Mouse (Mus musculus): ENCODE measurements around the gene Bcar3. TPM values are rescaled to one million over a fixed set of nuclear protein-coding genes. Genes with fewer than 3 reads are reported as not detected.

Bcar3 gene
- polyA plus RNA-seq, 1 experiment, result 26.3 TPM

DNA sequence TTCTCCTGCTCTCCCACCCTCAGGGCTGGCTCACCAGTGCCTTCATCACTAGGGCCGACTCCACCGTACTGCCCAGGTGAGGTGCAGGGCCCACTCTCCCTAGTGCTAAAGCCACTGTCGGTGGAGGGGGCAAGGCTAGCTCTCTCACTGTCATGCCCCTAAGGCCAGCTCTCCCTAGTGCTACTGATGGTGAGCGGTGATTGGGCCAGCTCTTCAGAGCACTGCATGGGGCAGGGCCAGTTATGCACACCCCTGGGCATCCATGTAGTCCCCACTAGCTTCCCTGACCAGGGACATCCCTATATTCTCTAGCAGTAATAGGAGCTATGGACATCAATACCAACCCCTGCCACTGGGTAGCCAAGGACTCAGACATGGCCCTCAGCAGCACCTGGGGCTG, 103.0 kb downstream of the Bcar3 start:
- H3K4me1 ChIP-seq (ENCODE audit: control insufficient read depth, insufficient read depth, low read length), result peaks cover 3% of the 10 kb centered on the region

DNA sequence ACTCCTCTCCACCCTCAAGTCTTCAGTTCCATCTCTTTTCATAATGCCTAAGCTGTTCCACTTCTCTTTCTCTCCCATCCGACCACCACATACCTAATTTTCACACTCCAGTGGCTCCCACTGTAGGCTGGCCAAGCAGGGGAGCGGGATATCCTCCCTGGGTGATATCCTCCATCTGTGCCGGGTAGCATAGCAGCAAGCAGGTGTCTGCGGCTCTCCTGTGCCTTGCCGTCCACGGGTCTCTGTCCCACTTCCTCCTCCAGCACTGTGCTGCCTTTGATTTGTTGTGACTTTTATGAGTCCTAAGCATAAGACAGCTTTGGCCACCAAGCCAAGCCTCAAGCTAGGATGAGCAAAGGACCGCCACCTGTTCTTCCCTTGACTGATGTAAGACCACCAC, 103.5 kb downstream of the Bcar3 start:
- H3K9ac ChIP-seq (ENCODE audit: low read depth, poor library complexity, severe bottlenecking), result no peak overlapping the region
- no peaks in the 10 kb centered on the region for H3K9me3 ChIP-seq (replicated peaks; ENCODE audit: control insufficient read depth, insufficient read depth, low read length, poor library complexity, severe bottlenecking)
- H3K4me1 ChIP-seq (ENCODE audit: control insufficient read depth, insufficient read depth, low read length), result peaks cover 3% of the 10 kb centered on the region
- no peaks in the 10 kb centered on the region for H3K36me3 ChIP-seq (ENCODE audit: control insufficient read depth, insufficient read depth, low read length, poor library complexity, severe bottlenecking)
- no peak overlapping the region for H3K27ac ChIP-seq (ENCODE audit: insufficient read depth, low read length)
- H3K4me3 ChIP-seq (ENCODE audit: low read depth, low read length), result no peak overlapping the region
- TF ChIP-seq CTCF (IDR thresholded peaks at IDR 0.05; ENCODE audit: low read depth, low read length) (no peak), EP300 (IDR thresholded peaks at IDR 0.05; ENCODE audit: insufficient read depth, low read depth, low read length) (no peak), POLR2A (IDR thresholded peaks at IDR 0.05; ENCODE audit: insufficient read depth, low read length) (no peak)
- H3K27me3 ChIP-seq (ENCODE audit: control insufficient read depth, insufficient read depth, low read length, poor library complexity, severe bottlenecking), result no peaks in the 10 kb centered on the region

More for the DNA sequence above, 103.0 kb downstream of the Bcar3 start:
- no peak overlapping the region for H3K4me3 ChIP-seq (ENCODE audit: low read depth, low read length)
- H3K9ac ChIP-seq (ENCODE audit: low read depth, poor library complexity, severe bottlenecking), result no peak overlapping the region
- no peaks in the 10 kb centered on the region for H3K27me3 ChIP-seq (ENCODE audit: control insufficient read depth, insufficient read depth, low read length, poor library complexity, severe bottlenecking)
- TF ChIP-seq POLR2A (IDR thresholded peaks at IDR 0.05; ENCODE audit: insufficient read depth, low read length) (no peak), EP300 (IDR thresholded peaks at IDR 0.05; ENCODE audit: insufficient read depth, low read depth, low read length) (no peak), CTCF (IDR thresholded peaks at IDR 0.05; ENCODE audit: low read depth, low read length) (no peak)
- no peaks in the 10 kb centered on the region for H3K9me3 ChIP-seq (replicated peaks; ENCODE audit: control insufficient read depth, insufficient read depth, low read length, poor library complexity, severe bottlenecking)
- no peaks in the 10 kb centered on the region for H3K36me3 ChIP-seq (ENCODE audit: control insufficient read depth, insufficient read depth, low read length, poor library complexity, severe bottlenecking)
- no peak overlapping the region for H3K27ac ChIP-seq (ENCODE audit: insufficient read depth, low read length)

DNA sequence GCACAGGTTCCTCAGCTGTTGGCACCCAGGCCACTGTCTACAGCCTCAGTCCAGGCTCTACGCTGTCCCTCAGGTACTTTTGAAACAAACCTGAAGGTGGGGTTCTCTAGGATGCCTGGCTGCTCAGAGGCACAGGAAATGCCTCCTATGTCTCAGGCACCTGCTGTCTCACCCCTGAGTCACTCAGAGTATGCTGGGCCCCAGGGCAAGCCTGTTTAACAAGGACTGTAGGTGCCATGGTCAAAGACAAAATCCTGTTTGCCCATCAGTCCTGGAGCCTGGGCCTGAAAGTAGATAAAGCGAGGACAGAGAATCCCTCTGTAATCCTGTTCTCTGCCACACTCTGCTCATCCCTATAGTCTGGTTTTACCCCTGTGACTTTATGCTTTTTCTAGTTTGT, 107.1 kb downstream of the Bcar3 start:
- Histone ChIP-seq H3K27ac (ENCODE audit: insufficient read depth, low read length) (no peak overlapping the region), H3K36me3 (ENCODE audit: control insufficient read depth, insufficient read depth, low read length, poor library complexity, severe bottlenecking) (no peaks in the 10 kb centered on the region), H3K4me1 (ENCODE audit: control insufficient read depth, insufficient read depth, low read length) (peaks cover 1% of the 10 kb centered on the region), H3K9ac (ENCODE audit: low read depth, poor library complexity, severe bottlenecking) (no peak overlapping the region), H3K4me3 (ENCODE audit: low read depth, low read length) (no peak overlapping the region), H3K27me3 (ENCODE audit: control insufficient read depth, insufficient read depth, low read length, poor library complexity, severe bottlenecking) (no peaks in the 10 kb centered on the region), H3K9me3 (replicated peaks; ENCODE audit: control insufficient read depth, insufficient read depth, low read length, poor library complexity, severe bottlenecking) (no peaks in the 10 kb centered on the region)
- no peak for TF ChIP-seq CTCF (IDR thresholded peaks at IDR 0.05; ENCODE audit: low read depth, low read length)
- TF ChIP-seq EP300 (IDR thresholded peaks at IDR 0.05; ENCODE audit: insufficient read depth, low read depth, low read length), result no peak
- no peak for TF ChIP-seq POLR2A (IDR thresholded peaks at IDR 0.05; ENCODE audit: insufficient read depth, low read length)

DNA sequence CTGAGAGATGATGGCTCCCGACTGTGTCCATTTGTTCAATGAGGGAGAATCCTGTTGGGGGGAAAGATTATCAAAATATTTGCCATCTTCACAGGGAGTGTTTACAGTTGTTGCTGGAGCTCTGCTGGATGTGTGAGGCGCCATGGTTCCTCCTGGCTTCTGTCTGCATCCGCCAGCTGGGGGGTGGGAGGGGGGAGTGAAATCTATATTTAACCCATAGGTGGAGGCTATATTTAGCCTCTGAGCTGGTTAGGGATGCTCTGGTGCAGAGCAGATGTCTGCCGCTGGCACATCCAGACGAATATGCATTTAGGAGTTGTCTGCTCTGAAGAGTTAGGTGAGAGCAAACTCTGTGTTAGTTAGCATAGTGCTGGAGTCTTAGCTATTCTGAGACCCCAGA, 108.2 kb downstream of the Bcar3 start:
- TF ChIP-seq POLR2A (IDR thresholded peaks at IDR 0.05; ENCODE audit: insufficient read depth, low read length) (no peak), CTCF (IDR thresholded peaks at IDR 0.05; ENCODE audit: low read depth, low read length) (no peak), EP300 (IDR thresholded peaks at IDR 0.05; ENCODE audit: insufficient read depth, low read depth, low read length) (no peak)
- H3K27me3 ChIP-seq (ENCODE audit: control insufficient read depth, insufficient read depth, low read length, poor library complexity, severe bottlenecking), result no peaks in the 10 kb centered on the region
- no peak overlapping the region for H3K27ac ChIP-seq (ENCODE audit: insufficient read depth, low read length)
- H3K4me1 ChIP-seq (ENCODE audit: control insufficient read depth, insufficient read depth, low read length), result peaks cover 6% of the 10 kb centered on the region
- no peak overlapping the region for H3K9ac ChIP-seq (ENCODE audit: low read depth, poor library complexity, severe bottlenecking)
- H3K36me3 ChIP-seq (ENCODE audit: control insufficient read depth, insufficient read depth, low read length, poor library complexity, severe bottlenecking), result no peaks in the 10 kb centered on the region
- H3K9me3 ChIP-seq (replicated peaks; ENCODE audit: control insufficient read depth, insufficient read depth, low read length, poor library complexity, severe bottlenecking), result no peaks in the 10 kb centered on the region
- no peak overlapping the region for H3K4me3 ChIP-seq (ENCODE audit: low read depth, low read length)

DNA sequence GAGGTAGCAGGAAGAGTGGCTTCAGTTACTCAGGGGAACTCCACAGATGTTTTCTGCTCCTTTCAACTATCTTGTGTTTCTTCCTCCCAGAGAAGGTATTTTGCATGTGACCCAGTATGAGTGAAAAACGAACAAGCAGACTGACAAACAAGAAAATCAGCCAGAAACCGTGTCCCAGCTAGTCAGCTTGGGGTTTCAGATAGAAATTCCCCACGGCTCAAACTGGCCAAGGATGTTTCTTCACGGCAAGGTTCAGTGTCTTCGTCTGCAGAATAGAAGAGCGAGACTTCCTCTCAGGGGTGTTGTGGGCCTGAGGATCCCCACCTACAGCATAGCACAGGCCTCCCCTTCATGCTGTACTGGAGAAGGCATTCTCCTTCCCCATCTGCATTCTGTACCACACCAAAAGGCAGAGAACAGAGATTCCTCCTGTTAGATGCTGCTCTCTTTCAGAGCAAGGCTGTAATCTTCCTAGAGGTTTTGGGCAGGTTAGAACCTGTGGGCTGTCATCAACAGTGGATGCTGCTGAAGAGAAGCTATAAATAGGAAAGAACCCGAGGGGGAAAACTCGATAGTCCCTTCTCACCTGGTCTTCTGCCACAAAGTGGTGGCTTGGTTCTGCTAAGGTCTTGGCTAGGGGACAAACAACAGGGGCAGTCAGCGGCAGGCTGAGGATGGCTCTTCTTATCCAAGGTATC, 110.1 kb downstream of the Bcar3 start:
- H3K27me3 ChIP-seq (ENCODE audit: control insufficient read depth, insufficient read depth, low read length, poor library complexity, severe bottlenecking), result no peaks in the 10 kb centered on the region
- H3K4me1 ChIP-seq (ENCODE audit: control insufficient read depth, insufficient read depth, low read length), result peaks cover 7% of the 10 kb centered on the region
- H3K9me3 ChIP-seq (replicated peaks; ENCODE audit: control insufficient read depth, insufficient read depth, low read length, poor library complexity, severe bottlenecking), result no peaks in the 10 kb centered on the region
- H3K36me3 ChIP-seq (ENCODE audit: control insufficient read depth, insufficient read depth, low read length, poor library complexity, severe bottlenecking), result no peaks in the 10 kb centered on the region
- H3K9ac ChIP-seq (ENCODE audit: low read depth, poor library complexity, severe bottlenecking), result no peak overlapping the region
- H3K4me3 ChIP-seq (ENCODE audit: low read depth, low read length), result no peak overlapping the region
- no peak overlapping the region for H3K27ac ChIP-seq (ENCODE audit: insufficient read depth, low read length)
- no peak for TF ChIP-seq EP300 (IDR thresholded peaks at IDR 0.05; ENCODE audit: insufficient read depth, low read depth, low read length)
- no peak for TF ChIP-seq CTCF (IDR thresholded peaks at IDR 0.05; ENCODE audit: low read depth, low read length)
- TF ChIP-seq POLR2A (IDR thresholded peaks at IDR 0.05; ENCODE audit: insufficient read depth, low read length), result no peak

DNA sequence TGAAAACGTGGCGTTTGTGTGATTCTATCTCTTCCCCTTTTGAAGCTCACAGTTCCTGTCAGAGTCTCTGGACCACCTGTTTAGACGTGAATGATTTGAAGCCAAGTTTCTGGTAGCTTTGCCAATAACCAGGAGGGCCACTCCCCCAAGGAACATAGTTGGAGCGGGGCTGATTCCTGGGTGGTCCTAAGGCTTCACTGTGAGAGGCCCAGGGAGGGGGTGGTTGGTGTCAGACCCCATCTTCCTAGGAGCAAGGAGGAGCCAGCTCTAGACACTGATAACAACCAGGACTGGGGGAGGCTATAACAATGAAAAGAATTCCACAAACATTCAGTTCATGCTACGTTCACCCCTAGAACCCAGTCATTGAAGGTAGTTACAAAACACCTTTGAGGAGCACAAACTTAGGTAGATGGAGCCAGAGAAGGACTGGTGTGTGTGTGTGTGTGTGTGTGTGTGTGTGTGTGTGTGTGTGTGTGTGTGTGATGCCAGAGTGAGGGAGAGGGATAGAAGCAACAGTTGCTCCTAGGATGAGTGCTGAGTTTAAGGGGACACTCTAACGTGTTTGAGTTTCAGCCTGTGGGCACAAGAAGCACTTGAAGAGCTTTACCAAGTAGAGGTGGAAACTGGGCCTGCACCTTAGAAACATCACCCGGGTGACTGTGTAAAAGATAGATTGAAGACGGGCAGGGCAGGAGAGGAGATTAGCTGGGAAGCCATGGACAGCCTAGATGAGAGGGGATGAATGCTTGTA, 111.4 kb downstream of the Bcar3 start:
- Histone ChIP-seq H3K36me3 (ENCODE audit: control insufficient read depth, insufficient read depth, low read length, poor library complexity, severe bottlenecking) (no peaks in the 10 kb centered on the region), H3K9ac (ENCODE audit: low read depth, poor library complexity, severe bottlenecking) (no peak overlapping the region), H3K27ac (ENCODE audit: insufficient read depth, low read length) (no peak overlapping the region), H3K4me3 (ENCODE audit: low read depth, low read length) (no peak overlapping the region), H3K9me3 (replicated peaks; ENCODE audit: control insufficient read depth, insufficient read depth, low read length, poor library complexity, severe bottlenecking) (no peaks in the 10 kb centered on the region), H3K27me3 (ENCODE audit: control insufficient read depth, insufficient read depth, low read length, poor library complexity, severe bottlenecking) (no peaks in the 10 kb centered on the region), H3K4me1 (ENCODE audit: control insufficient read depth, insufficient read depth, low read length) (peaks cover 7% of the 10 kb centered on the region)
- TF ChIP-seq EP300 (IDR thresholded peaks at IDR 0.05; ENCODE audit: insufficient read depth, low read depth, low read length) (no peak), POLR2A (IDR thresholded peaks at IDR 0.05; ENCODE audit: insufficient read depth, low read length) (no peak), CTCF (IDR thresholded peaks at IDR 0.05; ENCODE audit: low read depth, low read length) (no peak)
